In the genomic region with DNA sequence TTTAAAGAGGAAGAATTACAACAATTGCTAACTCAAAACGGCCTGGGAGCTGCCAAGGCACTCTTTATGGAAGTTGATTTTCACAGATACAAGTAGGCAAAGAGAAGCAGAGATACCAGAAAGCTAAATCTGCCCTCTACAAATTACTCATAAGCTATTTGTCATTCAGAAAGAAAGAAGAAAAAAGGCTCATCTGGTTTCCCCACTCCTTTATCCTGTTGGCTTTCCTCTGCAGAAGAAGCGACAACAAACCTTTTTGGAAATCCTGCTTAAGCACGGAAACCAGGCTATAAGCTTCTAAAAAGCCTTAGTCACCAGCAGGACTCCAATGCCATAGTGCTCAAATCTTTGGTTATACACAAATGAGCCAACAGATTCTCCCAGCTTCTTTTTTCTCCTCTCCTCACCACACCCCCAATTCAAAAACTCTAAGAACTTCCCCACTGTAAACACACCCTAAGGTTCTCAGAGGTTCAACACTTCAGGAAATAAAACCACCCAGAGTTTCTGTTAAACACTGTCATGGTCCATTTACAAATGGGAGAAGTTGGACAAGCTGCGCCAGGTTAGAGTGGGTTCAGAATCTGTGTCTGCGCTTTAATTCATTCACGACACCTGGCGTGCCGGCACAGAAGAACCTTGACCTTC, we compare ENCODE assay signal across 24 mouse cellular contexts.
DNase-seq lines count a peak whose midpoint lies in the region; ATAC-seq and TF ChIP-seq lines count a peak whose summit lies in the region.
"Had no signal": no experiment of that assay in that cellular context is flagged by ENCODE, and none has a peak within 500 bp of the region (broad histone marks: within the 10 kb centered on the region; RNA-seq: fewer than 3 reads in every experiment).

No protein-coding gene starts in this region.

- H3K9ac ChIP-seq in embryonic facial prominence, embryonic 13.5 days = no peak overlapping the region
- no peak overlapping the region for H3K9ac ChIP-seq in midbrain, embryonic 11.5 days (ENCODE audit: low read length)
- no peak overlapping the region for H3K9ac ChIP-seq in stomach, postnatal 0 days (ENCODE audit: low read length)
- no peak overlapping the region for H3K9ac ChIP-seq in hindbrain, embryonic 14.5 days
- H3K9ac ChIP-seq: forebrain, embryonic 12.5 days; heart, embryonic 15.5 days; hindbrain, embryonic 15.5 days had no signal

- H3K27ac ChIP-seq in embryonic facial prominence, embryonic 13.5 days = peak overlapping the region; percentile 76
- H3K27ac ChIP-seq in embryonic facial prominence, embryonic 10.5 days (replicated peaks) = no peak overlapping the region
- no peak overlapping the region for H3K27ac ChIP-seq in midbrain, embryonic 11.5 days (ENCODE audit: low read depth, low read length)
- H3K27ac ChIP-seq in midbrain, embryonic 10.5 days (replicated peaks) = no peak overlapping the region
- H3K27ac ChIP-seq in stomach, postnatal 0 days (replicated peaks) = peak overlapping the region; percentile 46; the same call in 1 of the 2 replicates
- no peak overlapping the region for H3K27ac ChIP-seq in hindbrain, embryonic 14.5 days
- H3K27ac ChIP-seq: forebrain, embryonic 12.5 days; heart, adult 2 months; hindbrain, embryonic 15.5 days had no signal

- WGBS in embryonic facial prominence, embryonic 13.5 days = 82% methylated on average over 8 of the region's 8 CpGs
- WGBS in embryonic facial prominence, embryonic 10.5 days = 84% methylated on average over 8 of the region's 8 CpGs
- 84% methylated on average over 8 of the region's 8 CpGs for WGBS in midbrain, embryonic 11.5 days
- WGBS in midbrain, embryonic 10.5 days = 86% methylated on average over 8 of the region's 8 CpGs
- 47% methylated on average over 8 of the region's 8 CpGs for WGBS in stomach, postnatal 0 days
- 87% methylated on average over 8 of the region's 8 CpGs for WGBS in hindbrain, embryonic 14.5 days

- peaks cover 17% of the 10 kb centered on the region for H3K79me2 ChIP-seq in myocyte (ENCODE audit: control insufficient read depth, insufficient read depth)

- no peak overlapping the region for H3K4me2 ChIP-seq in embryonic facial prominence, embryonic 13.5 days
- no peak overlapping the region for H3K4me2 ChIP-seq in midbrain, embryonic 11.5 days
- H3K4me2 ChIP-seq in myocyte (ENCODE audit: low read depth) = peak overlapping the region; percentile 25
- no peak overlapping the region for H3K4me2 ChIP-seq in stomach, postnatal 0 days (replicated peaks; ENCODE audit: low read depth)
- no peak overlapping the region for H3K4me2 ChIP-seq in hindbrain, embryonic 14.5 days (replicated peaks)
- H3K4me2 ChIP-seq: forebrain, embryonic 12.5 days; heart, embryonic 11.5 days; heart, embryonic 15.5 days; hindbrain, embryonic 15.5 days had no signal

- H3K9me3 ChIP-seq in embryonic facial prominence, embryonic 13.5 days = peaks cover 9% of the 10 kb centered on the region
- H3K9me3 ChIP-seq in embryonic facial prominence, embryonic 10.5 days = peaks cover 19% of the 10 kb centered on the region
- peaks cover 7% of the 10 kb centered on the region for H3K9me3 ChIP-seq in midbrain, embryonic 11.5 days (ENCODE audit: control insufficient read depth, low read length)
- peaks cover 23% of the 10 kb centered on the region for H3K9me3 ChIP-seq in midbrain, embryonic 10.5 days (replicated peaks)
- no peaks in the 10 kb centered on the region for H3K9me3 ChIP-seq in stomach, postnatal 0 days (ENCODE audit: control insufficient read depth, low read length)
- H3K9me3 ChIP-seq in hindbrain, embryonic 14.5 days (ENCODE audit: control insufficient read depth, low read length) = peaks cover 16% of the 10 kb centered on the region

- TF ChIP-seq CTCF in stomach, postnatal 0 days (IDR thresholded peaks at IDR 0.05; ENCODE audit: low read depth) = no peak

- no peak for ATAC-seq in embryonic facial prominence, embryonic 13.5 days (ENCODE audit: insufficient number of reproducible peaks, insufficient read depth, low FRiP score, low TSS enrichment, low read depth)
- ATAC-seq in midbrain, embryonic 11.5 days (ENCODE audit: low FRiP score) = no peak
- no peak for ATAC-seq in stomach, postnatal 0 days (ENCODE audit: low FRiP score, low TSS enrichment)
- no peak for ATAC-seq in hindbrain, embryonic 14.5 days (ENCODE audit: low FRiP score)
- ATAC-seq: CD4-positive, CD25-positive, alpha-beta regulatory T cell, adult 4 months; forebrain, embryonic 16.5 days; intestine, embryonic 16.5 days had no signal

- no peak for TF ChIP-seq POLR2A in myocyte (IDR thresholded peaks at IDR 0.05; ENCODE audit: insufficient read length, low read depth)

- no peak for DNase-seq in embryonic facial prominence, embryonic 10.5 days (ENCODE audit: low spot score)
- peak; percentile 72 for DNase-seq in midbrain, embryonic 11.5 days (ENCODE audit: low spot score, missing footprints)
- no peak for DNase-seq in midbrain, embryonic 10.5 days (ENCODE audit: low spot score)
- no peak for DNase-seq in stomach, postnatal 0 days (ENCODE audit: low spot score)
- no peak for DNase-seq in hindbrain, embryonic 14.5 days (ENCODE audit: low spot score)
- DNase-seq in adrenal gland, postnatal 4 days (ENCODE audit: low spot score in 2 of 2) = no peak
- DNase-seq: adrenal gland, postnatal 25 days; B cell, adult 2 months; cerebellum, adult 11 months; cerebellum, adult 9-10 months; cerebellum, postnatal 25 days; gastrocnemius, postnatal 36 days; heart, adult 2 months; heart, postnatal 14 days had no signal

- peaks cover 61% of the 10 kb centered on the region for H3K4me1 ChIP-seq in embryonic facial prominence, embryonic 13.5 days
- H3K4me1 ChIP-seq in embryonic facial prominence, embryonic 10.5 days = peaks cover 31% of the 10 kb centered on the region
- peaks cover 3% of the 10 kb centered on the region; the same call in 1 of the 2 replicates for H3K4me1 ChIP-seq in midbrain, embryonic 11.5 days (ENCODE audit: control insufficient read depth, insufficient read depth, low read length)
- H3K4me1 ChIP-seq in midbrain, embryonic 10.5 days = peaks cover 50% of the 10 kb centered on the region
- 0 out of 2 replicates have a peak, but pooled peaks cover 6% of the 10 kb centered on the region for H3K4me1 ChIP-seq in stomach, postnatal 0 days (replicated peaks; ENCODE audit: control insufficient read depth, insufficient read depth)
- H3K4me1 ChIP-seq in hindbrain, embryonic 14.5 days (replicated peaks; ENCODE audit: control insufficient read depth, insufficient read depth, low read length) = 0 out of 2 replicates have a peak, but pooled peaks cover 3% of the 10 kb centered on the region

- no peak for TF ChIP-seq EP300 in stomach, postnatal 0 days (optimal IDR thresholded peaks at IDR 0.05)

- H3K4me3 ChIP-seq in embryonic facial prominence, embryonic 13.5 days = no peak overlapping the region
- no peak overlapping the region for H3K4me3 ChIP-seq in embryonic facial prominence, embryonic 10.5 days
- H3K4me3 ChIP-seq in midbrain, embryonic 11.5 days (ENCODE audit: low read depth, low read length) = no peak overlapping the region
- H3K4me3 ChIP-seq in midbrain, embryonic 10.5 days = no peak overlapping the region
- H3K4me3 ChIP-seq in myocyte = no peak overlapping the region
- H3K4me3 ChIP-seq in stomach, postnatal 0 days (ENCODE audit: low read depth, low read length) = no peak overlapping the region
- no peak overlapping the region for H3K4me3 ChIP-seq in hindbrain, embryonic 14.5 days (replicated peaks; ENCODE audit: low read length)
- H3K4me3 ChIP-seq: forebrain, embryonic 12.5 days; heart, adult 2 months; heart, embryonic 15.5 days; hindbrain, embryonic 10.5 days; hindbrain, embryonic 15.5 days had no signal

- no peak overlapping the region for H3ac ChIP-seq in myocyte (ENCODE audit: control insufficient read depth, insufficient read length)

- no peaks in the 10 kb centered on the region for H3K27me3 ChIP-seq in embryonic facial prominence, embryonic 13.5 days
- H3K27me3 ChIP-seq in embryonic facial prominence, embryonic 10.5 days (replicated peaks; ENCODE audit: low read depth, poor library complexity, severe bottlenecking) = no peaks in the 10 kb centered on the region
- H3K27me3 ChIP-seq in midbrain, embryonic 11.5 days (ENCODE audit: control insufficient read depth, insufficient read depth, low read length) = no peaks in the 10 kb centered on the region
- H3K27me3 ChIP-seq in midbrain, embryonic 10.5 days (ENCODE audit: low read depth, poor library complexity, severe bottlenecking) = peaks cover 8% of the 10 kb centered on the region
- no peaks in the 10 kb centered on the region for H3K27me3 ChIP-seq in myocyte (ENCODE audit: control insufficient read depth, insufficient read depth, insufficient read length)
- H3K27me3 ChIP-seq in stomach, postnatal 0 days (ENCODE audit: control insufficient read depth, insufficient read depth, low read length) = no peaks in the 10 kb centered on the region
- H3K27me3 ChIP-seq in hindbrain, embryonic 14.5 days (ENCODE audit: control insufficient read depth, insufficient read depth, low read length) = no peaks in the 10 kb centered on the region
- H3K27me3 ChIP-seq: forebrain, embryonic 12.5 days; heart, embryonic 15.5 days; hindbrain, embryonic 15.5 days had no signal

- H3K36me3 ChIP-seq in embryonic facial prominence, embryonic 13.5 days = peaks cover 26% of the 10 kb centered on the region
- peaks cover 28% of the 10 kb centered on the region for H3K36me3 ChIP-seq in embryonic facial prominence, embryonic 10.5 days (replicated peaks)
- peaks cover 19% of the 10 kb centered on the region for H3K36me3 ChIP-seq in midbrain, embryonic 11.5 days (ENCODE audit: control insufficient read depth, insufficient read depth, low read length)
- H3K36me3 ChIP-seq in midbrain, embryonic 10.5 days = peaks cover 32% of the 10 kb centered on the region
- peaks cover 14% of the 10 kb centered on the region for H3K36me3 ChIP-seq in myocyte (ENCODE audit: control insufficient read depth, insufficient read depth)
- H3K36me3 ChIP-seq in stomach, postnatal 0 days (ENCODE audit: control insufficient read depth, insufficient read depth, low read length) = peaks cover 16% of the 10 kb centered on the region
- H3K36me3 ChIP-seq in hindbrain, embryonic 14.5 days (replicated peaks; ENCODE audit: control insufficient read depth, insufficient read depth) = 0 out of 2 replicates have a peak, but pooled peaks cover 8% of the 10 kb centered on the region

TF ChIP-seq in myocyte, 11 proteins besides CTCF, POLR2A, EP300 and RAD21 (continues in another document):
- TF ChIP-seq TCF3 (IDR thresholded peaks at IDR 0.05; ENCODE audit: insufficient read length, low read depth) = no peak
- TF ChIP-seq POLR2AphosphoS2 (IDR thresholded peaks at IDR 0.05; ENCODE audit: insufficient read length, low read depth) = no peak
- TF ChIP-seq CEBPB (IDR thresholded peaks at IDR 0.05; ENCODE audit: insufficient read depth, poor library complexity, severe bottlenecking) = no peak
- no peak for TF ChIP-seq SRF (IDR thresholded peaks at IDR 0.05; ENCODE audit: control insufficient read depth, insufficient read length, low read depth)
- no peak for TF ChIP-seq USF1 (IDR thresholded peaks at IDR 0.05; ENCODE audit: low read depth)
- no peak for TF ChIP-seq MYOG (IDR thresholded peaks at IDR 0.05; ENCODE audit: control insufficient read depth in 1 of 3, insufficient read depth in 1 of 3, insufficient read length in 2 of 3, low read depth in 2 of 3)
- TF ChIP-seq TCF12 (IDR thresholded peaks at IDR 0.05; ENCODE audit: insufficient read depth, poor library complexity, severe bottlenecking) = no peak
- no peak for TF ChIP-seq E2F4 (IDR thresholded peaks at IDR 0.05; ENCODE audit: insufficient read depth)

Comparison
In these comparisons a context has a peak if more than half of its experiments do, and no peak if none do; other contexts are left out.
1. H3K27ac ChIP-seq: peak in embryonic facial prominence, embryonic 13.5 days (single experiment) and stomach, postnatal 0 days (single experiment); none in embryonic facial prominence, embryonic 10.5 days (single experiment), midbrain, embryonic 11.5 days (single experiment), midbrain, embryonic 10.5 days (single experiment) and hindbrain, embryonic 14.5 days (single experiment).